Mouse (Mus musculus) limb, embryonic 11.5 days (tissue): ENCODE data around the gene Dmac2. TPM values are rescaled to one million over a fixed set of nuclear protein-coding genes. Genes with fewer than 3 reads are reported as not detected.
A peak's percentile ranks its signal among the peaks of the same experiment; 100 is the strongest.

Experiments used
- ATAC-seq: fragments of 200-750 bp; cut with Nextera tagmentation; 2 replicates; pipeline ENCODE4 v1.8.0; 2017; ENCODE audit warnings: low read depth; ENCODE audit not compliant: insufficient number of reproducible peaks, low FRiP score, low TSS enrichment
- DNase-seq: peaks from one replicate; pipeline ENCODE4 v3.0.0-alpha.2; 2015; ENCODE audit warnings: low spot score
- H3K27ac ChIP-seq: fragments of 300-500 bp; sonication (generic); replicated peaks from 2 replicates; pipeline ENCODE4 v1.5.1; 2014; ENCODE audit warnings: low read depth, mild to moderate bottlenecking, low read length
- H3K27me3 ChIP-seq: fragments of 300-500 bp; sonication (generic); 2 replicates; pipeline ENCODE4 v1.6.1; 2014; ENCODE audit warnings: mild to moderate bottlenecking, low read length, mixed read lengths; ENCODE audit not compliant: control insufficient read depth, insufficient read depth
- H3K36me3 ChIP-seq: fragments of 300-500 bp; sonication (generic); 2 replicates; pipeline ENCODE4 v1.6.1; 2014; ENCODE audit warnings: mild to moderate bottlenecking, low read length, moderate library complexity, mixed read lengths; ENCODE audit not compliant: control insufficient read depth, insufficient read depth
- H3K4me1 ChIP-seq: fragments of 300-500 bp; sonication (generic); 2 replicates; pipeline ENCODE4 v1.6.1; 2014; ENCODE audit warnings: low read length, mixed read lengths; ENCODE audit not compliant: control insufficient read depth, insufficient read depth
- H3K4me2 ChIP-seq: fragments of 300-500 bp; sonication (generic); 2 replicates; pipeline ENCODE4 v1.6.1; 2014; ENCODE audit warnings: low read depth, mild to moderate bottlenecking, moderate library complexity; ENCODE audit not compliant: severe bottlenecking
- H3K4me3 ChIP-seq: fragments of 300-500 bp; sonication (generic); 2 replicates; pipeline ENCODE4 v1.5.1; 2014; ENCODE audit warnings: low read depth, low read length
- H3K9ac ChIP-seq: fragments of 300-500 bp; sonication (generic); 2 replicates; pipeline ENCODE4 v1.6.1; 2014; ENCODE audit warnings: mild to moderate bottlenecking, low read length
- H3K9me3 ChIP-seq: fragments of 300-500 bp; sonication (generic); 2 replicates; pipeline ENCODE4 v1.6.1; 2016; ENCODE audit warnings: low read length; ENCODE audit not compliant: control insufficient read depth
- WGBS: fragments of 180-500 bp; shearing (Covaris S2); extraction: QIAGEN DNeasy Blood & Tissue Kit; methylation state at CpG from one replicate; pipeline ENCODE4 v1.1.7; 2014; 5-methylcytosine and 5-hydroxymethylcytosine counted together
- polyA plus RNA-seq: library from polyadenylated mRNA; unstranded; fragments of >200 nt; fragmentation: Nextera tagmentation; extraction: Ambion mirVana; gene quantifications from 2 replicates; pipeline ENCODE4 v1.2.1, GENCODE M21; 2014

Dmac2 gene
- polyA plus RNA-seq, 1 experiment from 2014 or later: 36.9 TPM

- H3K9me3 ChIP-seq: no peaks in the 10 kb centered on the region
- no peaks in the 10 kb centered on the region for H3K27me3 ChIP-seq
- no peaks in the 10 kb centered on the region for H3K36me3 ChIP-seq
- ATAC-seq (no peak), DNase-seq (no peak)
- no peak overlapping the region for H3K4me2 ChIP-seq
- H3K9ac ChIP-seq: no peak overlapping the region
- 87% methylated on average over 8 of the region's 8 CpGs for WGBS
- H3K27ac ChIP-seq: no peak overlapping the region
- no peaks in the 10 kb centered on the region for H3K4me1 ChIP-seq
- no peak overlapping the region for H3K4me3 ChIP-seq
These were observed 32.1 kb downstream of the Dmac2 start for GRCm38 (mm10) chr7:25651281-25651680.

DNA sequence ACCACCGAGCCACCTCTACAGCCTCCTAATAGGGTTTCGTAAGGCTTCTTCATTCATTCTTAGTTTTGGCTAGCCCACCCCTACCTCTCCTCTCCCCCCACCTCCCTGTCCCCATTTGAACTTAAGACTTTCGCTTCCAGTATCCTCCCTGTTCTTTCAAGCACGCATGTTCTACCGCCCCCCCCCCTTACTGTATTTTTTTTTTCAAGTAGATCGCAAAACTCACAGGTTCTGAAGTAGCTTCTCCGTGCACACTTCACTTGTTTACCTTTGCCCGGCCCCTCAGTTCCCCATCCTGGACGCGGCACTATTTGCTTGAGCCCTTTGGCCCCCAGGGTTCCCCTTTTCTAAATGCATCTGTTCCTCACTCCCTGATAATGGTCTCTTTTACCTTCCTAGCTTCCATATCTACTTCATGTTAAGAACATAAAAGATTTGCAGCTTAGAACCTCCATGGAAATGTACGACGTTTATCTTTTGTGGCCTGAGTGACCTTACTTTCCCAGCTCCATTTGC lies 33.1 kb downstream of the Dmac2 start:
- WGBS: 89% methylated on average over 12 of the region's 12 CpGs
- no peak overlapping the region for H3K27ac ChIP-seq
- no peaks in the 10 kb centered on the region for H3K4me1 ChIP-seq
- no peaks in the 10 kb centered on the region for H3K36me3 ChIP-seq
- no peak overlapping the region for H3K4me3 ChIP-seq
- no peak for ATAC-seq
- no peaks in the 10 kb centered on the region for H3K27me3 ChIP-seq
- no peaks in the 10 kb centered on the region for H3K9me3 ChIP-seq
- no peak overlapping the region for H3K4me2 ChIP-seq
- no peak overlapping the region for H3K9ac ChIP-seq
- DNase-seq: no peak

DNA sequence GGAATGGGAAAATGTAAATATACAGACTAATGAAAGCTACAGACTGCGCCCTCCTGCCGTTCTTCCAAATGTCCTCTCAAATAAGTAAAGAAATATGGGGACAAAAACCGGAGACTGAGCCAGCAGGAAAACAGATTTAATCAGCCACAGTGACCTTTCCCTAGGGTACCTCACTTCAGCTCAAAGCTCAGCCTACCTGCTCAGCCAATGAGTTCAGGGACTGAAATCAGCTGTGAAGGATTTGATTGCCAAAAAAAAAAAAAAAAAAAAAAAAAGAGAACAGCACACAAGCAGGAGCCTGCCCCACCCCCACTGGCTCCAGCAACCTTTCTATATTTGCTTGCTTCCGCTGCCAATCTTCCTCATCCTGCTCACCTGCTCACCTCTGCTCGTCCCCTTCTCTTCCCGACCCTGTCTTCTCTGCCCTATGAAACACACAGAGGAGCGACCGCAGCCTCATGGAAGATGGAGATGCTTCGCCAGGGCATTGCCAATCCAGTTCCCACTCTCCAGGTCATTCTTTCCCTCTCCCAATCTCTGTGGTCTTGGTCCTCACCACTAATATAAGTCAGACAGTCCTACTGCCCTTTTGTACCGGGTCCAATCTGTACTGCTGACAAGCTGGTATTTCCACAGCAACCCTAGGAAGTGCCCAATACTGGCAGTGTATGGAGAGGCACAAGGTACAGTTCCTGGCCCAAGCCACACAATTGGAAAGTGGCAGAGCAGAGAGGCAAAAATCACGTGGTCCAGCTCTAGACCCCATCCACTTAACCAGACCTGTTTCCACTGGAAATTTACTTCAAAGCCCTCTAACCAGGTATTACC lies 36.6 kb downstream of the Dmac2 start:
- DNase-seq (no peak), ATAC-seq (no peak)
- Histone ChIP-seq H3K9ac (no peak overlapping the region), H3K4me1 (peaks cover 2% of the 10 kb centered on the region; the same call in 1 of the 2 replicates), H3K9me3 (no peaks in the 10 kb centered on the region), H3K36me3 (no peaks in the 10 kb centered on the region), H3K4me3 (no peak overlapping the region), H3K27ac (no peak overlapping the region), H3K4me2 (no peak overlapping the region), H3K27me3 (no peaks in the 10 kb centered on the region)
- 79% methylated on average over 11 of the region's 11 CpGs for WGBS

DNA sequence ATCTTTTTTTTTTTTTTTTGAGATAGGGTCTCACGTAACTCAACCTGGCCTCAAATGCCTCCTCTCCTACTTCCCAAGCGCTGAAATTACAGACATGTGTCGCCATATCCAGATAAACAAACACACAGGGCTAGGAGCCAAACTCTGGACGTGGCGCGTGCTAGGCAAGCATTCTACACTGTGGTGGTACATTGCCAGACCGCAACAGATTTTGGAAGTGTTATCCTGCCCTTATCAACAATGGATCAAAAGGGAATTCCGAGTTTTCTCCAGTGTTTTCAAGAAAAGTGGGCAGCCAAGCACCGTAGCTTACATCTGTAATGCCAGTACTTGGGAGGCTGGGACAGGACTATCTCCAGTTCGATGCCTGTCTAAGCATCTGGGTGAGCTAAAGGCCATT lies 38.6 kb downstream of the Dmac2 start:
- no peak for DNase-seq
- 40% methylated on average over 10 of the region's 10 CpGs for WGBS
- peaks cover 2% of the 10 kb centered on the region; the same call in 1 of the 2 replicates for H3K4me1 ChIP-seq
- no peaks in the 10 kb centered on the region for H3K27me3 ChIP-seq
- H3K9me3 ChIP-seq: no peaks in the 10 kb centered on the region
- H3K4me3 ChIP-seq: peak overlapping the region; percentile 52
- H3K9ac ChIP-seq: peak overlapping the region; percentile 59
- H3K4me2 ChIP-seq: peak overlapping the region; percentile 71
- no peak overlapping the region for H3K27ac ChIP-seq
- H3K36me3 ChIP-seq: no peaks in the 10 kb centered on the region
- no peak for ATAC-seq

DNA sequence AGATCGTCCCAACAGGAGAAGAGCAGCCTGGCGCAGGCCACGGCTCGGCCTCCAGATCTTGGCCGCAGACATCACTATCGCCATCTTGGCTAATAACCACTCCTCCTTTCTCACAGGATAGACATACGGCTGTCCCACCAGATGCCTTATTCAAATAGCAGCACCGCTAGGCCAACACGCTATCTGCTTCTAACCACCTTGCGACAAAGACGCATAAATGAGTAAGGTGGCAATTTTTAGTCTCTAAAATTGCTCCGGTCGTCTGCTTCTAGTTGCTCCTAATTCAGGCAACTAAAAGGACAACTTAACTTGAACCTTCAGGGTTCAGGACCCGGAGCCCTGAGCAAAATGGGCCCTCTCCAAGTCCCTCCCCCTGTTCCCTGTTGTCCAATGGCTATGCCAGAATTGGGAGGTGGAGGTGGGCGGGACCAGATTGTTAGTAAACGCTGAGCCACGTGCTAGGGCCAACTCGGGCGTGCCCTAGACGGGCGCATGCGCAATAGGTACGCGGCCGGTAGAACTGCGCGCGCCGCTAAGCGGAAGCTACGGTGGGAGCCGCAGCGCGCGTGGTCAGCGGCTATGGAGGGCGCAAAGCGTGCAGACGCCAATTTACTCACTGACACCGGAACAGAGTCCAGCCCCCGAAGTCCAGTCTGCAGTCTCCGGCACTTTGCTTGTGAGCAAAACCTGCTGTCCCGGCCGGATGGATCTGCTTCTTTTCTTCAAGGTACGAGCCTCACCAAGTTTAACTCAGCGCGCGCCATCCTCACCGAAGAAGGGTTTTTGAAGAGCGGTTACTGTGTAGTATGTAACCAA lies 39.7 kb downstream of the Dmac2 start, which contains the start of the genes Bckdha and Exosc5:
Bckdha (minus strand) TSS at position 325 of the 816 bp plus-strand sequence.
Exosc5 (plus strand) TSS at position 508 of the 816 bp plus-strand sequence.
- H3K4me1 ChIP-seq: peaks cover 2% of the 10 kb centered on the region; the same call in 1 of the 2 replicates
- H3K27me3 ChIP-seq: no peaks in the 10 kb centered on the region
- no peak within 1 kb of the TSS; the same call in 1 of the 2 replicates for H3K27ac ChIP-seq
- peak within 1 kb of the TSS; percentile 52 for H3K4me3 ChIP-seq
- ATAC-seq (peak; percentile 99), DNase-seq (peak; percentile 98)
- peak within 1 kb of the TSS; percentile 59 for H3K9ac ChIP-seq
- no peaks in the 10 kb centered on the region for H3K9me3 ChIP-seq
- no peaks in the 10 kb centered on the region for H3K36me3 ChIP-seq
- H3K4me2 ChIP-seq: peak within 1 kb of the TSS; percentile 71
- under 1% methylated on average over 50 of the region's 50 CpGs for WGBS

DNA sequence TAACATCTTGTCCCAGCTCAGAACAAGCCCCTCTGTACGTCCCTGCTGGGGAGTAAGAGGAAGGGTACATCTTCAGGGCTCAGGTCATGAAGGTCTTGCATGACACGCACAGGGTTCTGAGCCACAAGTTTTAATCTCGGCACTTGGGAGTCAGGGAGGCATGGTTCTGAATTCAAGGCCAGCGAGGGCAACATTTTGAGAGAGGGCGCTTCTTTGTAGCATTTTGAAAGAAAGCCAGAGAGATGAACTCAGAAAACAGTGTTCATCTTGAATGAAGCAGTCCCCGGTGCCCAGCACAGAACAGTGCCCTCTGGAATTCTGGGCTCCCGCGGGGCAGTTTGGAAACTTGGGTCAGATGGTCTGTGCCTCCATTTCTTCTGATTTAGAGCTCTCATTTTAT lies 47.2 kb downstream of the Dmac2 start:
- Histone ChIP-seq H3K4me2 (no peak overlapping the region), H3K36me3 (peaks cover 5% of the 10 kb centered on the region; the same call in 1 of the 2 replicates), H3K4me3 (no peak overlapping the region), H3K9me3 (no peaks in the 10 kb centered on the region), H3K27me3 (no peaks in the 10 kb centered on the region), H3K4me1 (no peaks in the 10 kb centered on the region), H3K27ac (no peak overlapping the region), H3K9ac (no peak overlapping the region)
- WGBS: 94% methylated on average over 8 of the region's 8 CpGs
- DNase-seq (no peak), ATAC-seq (no peak)

DNA sequence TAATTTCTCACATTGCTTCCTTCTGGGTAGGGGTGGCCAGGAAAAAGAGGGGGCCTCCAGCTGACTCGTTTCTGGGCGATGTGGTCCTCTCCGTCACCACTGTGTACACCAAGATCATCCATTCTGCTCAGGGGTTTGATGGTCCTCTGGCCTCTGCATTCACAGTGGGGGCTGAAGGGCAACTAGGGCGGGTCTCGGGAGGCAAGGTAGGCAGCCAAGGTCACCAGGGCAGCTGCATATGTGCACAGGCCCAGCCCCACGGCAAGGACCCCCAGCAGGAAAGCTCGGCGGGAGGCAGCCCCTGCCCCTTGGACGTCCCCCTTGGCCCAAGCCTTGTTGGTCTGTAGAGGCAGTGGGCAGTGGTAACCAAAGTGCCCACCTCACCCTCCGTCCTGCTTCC lies 49.9 kb downstream of the Dmac2 start:
- peaks cover 5% of the 10 kb centered on the region; the same call in 1 of the 2 replicates for H3K36me3 ChIP-seq
- ATAC-seq (no peak), DNase-seq (no peak)
- no peak overlapping the region for H3K9ac ChIP-seq
- no peak overlapping the region for H3K4me2 ChIP-seq
- peaks cover 6% of the 10 kb centered on the region; the same call in 1 of the 2 replicates for H3K27me3 ChIP-seq
- H3K9me3 ChIP-seq: no peaks in the 10 kb centered on the region; the same call in 1 of the 2 replicates
- no peak overlapping the region for H3K4me3 ChIP-seq
- H3K27ac ChIP-seq: no peak overlapping the region
- H3K4me1 ChIP-seq: no peaks in the 10 kb centered on the region
- 89% methylated on average over 10 of the region's 10 CpGs for WGBS

DNA sequence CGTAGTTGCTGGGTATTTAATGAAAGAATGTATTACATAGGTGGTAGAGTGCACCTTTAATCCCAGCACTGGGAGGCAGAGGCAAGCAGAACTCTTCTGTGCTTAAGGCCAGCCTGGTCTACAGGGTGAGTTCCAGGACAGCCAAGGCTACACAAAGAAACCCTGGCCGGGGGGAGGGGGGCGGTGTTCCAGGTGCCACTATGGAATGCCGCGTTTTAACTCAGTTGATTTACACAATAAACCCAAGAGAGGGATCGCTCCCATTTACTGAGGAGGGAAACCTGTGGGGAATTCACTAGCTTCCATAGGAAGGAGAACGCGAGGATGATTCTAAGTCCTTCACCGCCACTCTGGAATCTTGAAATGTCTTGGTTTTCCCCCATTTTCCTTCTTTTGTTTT lies 50.4 kb downstream of the Dmac2 start:
- H3K4me2 ChIP-seq: no peak overlapping the region
- H3K36me3 ChIP-seq: peaks cover 5% of the 10 kb centered on the region; the same call in 1 of the 2 replicates
- no peaks in the 10 kb centered on the region; the same call in 1 of the 2 replicates for H3K9me3 ChIP-seq
- no peak for ATAC-seq
- no peak for DNase-seq
- H3K4me3 ChIP-seq: no peak overlapping the region
- peaks cover 10% of the 10 kb centered on the region for H3K27me3 ChIP-seq
- no peak overlapping the region for H3K9ac ChIP-seq
- WGBS: 78% methylated on average over 9 of the region's 9 CpGs
- H3K27ac ChIP-seq: no peak overlapping the region
- H3K4me1 ChIP-seq: no peaks in the 10 kb centered on the region
